9 mouse cellular contexts compared by ENCODE assay signal in the genomic region with DNA sequence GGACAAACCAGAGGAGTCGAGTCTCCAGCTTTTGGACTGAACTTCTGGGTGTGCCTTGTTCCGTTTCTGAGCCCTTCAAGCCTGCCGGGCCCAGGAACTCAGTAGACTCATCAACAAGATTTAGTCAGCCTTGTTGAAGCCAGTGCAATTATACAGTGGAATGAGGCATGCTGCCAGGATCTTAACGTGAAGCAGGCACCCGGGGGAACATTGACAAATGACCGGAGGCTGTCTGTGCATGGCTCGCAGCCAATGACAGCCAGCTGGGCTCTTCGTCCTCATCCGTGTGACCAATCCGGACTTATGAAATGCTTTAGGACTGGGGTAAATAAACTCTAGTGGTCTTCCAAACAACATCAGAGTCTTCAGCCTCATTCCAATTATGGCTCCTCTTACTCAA. TPM values are rescaled to one million over a fixed set of nuclear protein-coding genes. Genes with fewer than 3 reads are reported as not detected.
A peak's percentile ranks its signal among the peaks of the same experiment; 100 is the strongest.
DNase-seq lines count a peak whose midpoint lies in the region; ATAC-seq and TF ChIP-seq lines count a peak whose summit lies in the region.
"Had no signal": no experiment of that assay in that cellular context is flagged by ENCODE, and none has a peak within 500 bp of the region (broad histone marks: within the 10 kb centered on the region; RNA-seq: fewer than 3 reads in every experiment).

No protein-coding gene starts in this region.

- peak; percentile 34 to 85 for DNase-seq in left cerebral cortex, postnatal 10 days (ENCODE audit: extremely low spot score in 1 of 2, low spot score in 2 of 2)
- no peak for DNase-seq in left cerebral cortex, adult 8-10 months (ENCODE audit: low spot score in 2 of 2)
- peak; percentile 86 for DNase-seq in brain, embryonic 14.5 days (ENCODE audit: low read depth)
- DNase-seq in heart, postnatal 14 days: peak; percentile 82 to 84
- peak; percentile 85 to 86 for DNase-seq in kidney, postnatal 36 days
- DNase-seq in MN1 (ENCODE audit: low spot score): no peak
- DNase-seq in embryo, embryonic 10.5 days (ENCODE audit: low spot score): no peak

- no peak overlapping the region for H3K4me2 ChIP-seq in midbrain, embryonic 15.5 days

- TF ChIP-seq POLR2A in brain, embryonic 14.5 days (IDR thresholded peaks at IDR 0.05; ENCODE audit: borderline replicate concordance, extremely low read depth, insufficient read depth, insufficient read length, poor library complexity, severe bottlenecking): no peak

- H3K9me3 ChIP-seq in midbrain, embryonic 15.5 days: no peaks in the 10 kb centered on the region

- H3K36me3 ChIP-seq in midbrain, embryonic 15.5 days (replicated peaks): no peaks in the 10 kb centered on the region

- H3K27ac ChIP-seq in midbrain, embryonic 15.5 days: no peak overlapping the region

- no peak overlapping the region for H3K9ac ChIP-seq in midbrain, embryonic 15.5 days

- ATAC-seq in midbrain, embryonic 15.5 days (replicated peaks): peak; percentile 70

- 60% methylated on average over 10 of the region's 10 CpGs for WGBS in midbrain, embryonic 15.5 days

- H3K4me3 ChIP-seq in midbrain, embryonic 15.5 days: no peak overlapping the region
- H3K4me3 ChIP-seq: myocyte had no signal

- intact Hi-C loops in left cerebral cortex, postnatal 10 days (cut with DNase I): no loop called here
- intact Hi-C loops in heart, postnatal 14 days (cut with DNase I): no loop called here

- no peaks in the 10 kb centered on the region for H3K4me1 ChIP-seq in midbrain, embryonic 15.5 days

- no peak for TF ChIP-seq CTCF in brain, embryonic 14.5 days (IDR thresholded peaks at IDR 0.05; ENCODE audit: borderline replicate concordance, extremely low read depth, insufficient read depth, insufficient read length)

- H3K27me3 ChIP-seq in midbrain, embryonic 15.5 days (replicated peaks): no peaks in the 10 kb centered on the region

RNA-seq across cellular contexts. Expression of gene Adgrf1, which starts 29.0 kb away (rescaled TPM):
- total RNA-seq in left cerebral cortex, postnatal 10 days (2021): not detected
- total RNA-seq in left cerebral cortex, adult 8-10 months (2022): not detected
- 0.04 TPM in 1 of 2 replicates, not detected in the other for polyA plus RNA-seq in brain, embryonic 14.5 days (2012; rRNA removed)
- not detected for total RNA-seq in heart, postnatal 14 days (2021)
- not detected in 2 replicates for polyA plus RNA-seq in midbrain, embryonic 15.5 days (2015; fragmentation: Nextera tagmentation; extraction: Ambion mirVana)
- polyA plus RNA-seq: myocyte had no signal

Comparison
In these comparisons a context has a peak if more than half of its experiments do, and no peak if none do; other contexts are left out.
1. DNase-seq: peak in left cerebral cortex, postnatal 10 days (2 of 2), brain, embryonic 14.5 days (single experiment), heart, postnatal 14 days (2 of 2) and kidney, postnatal 36 days (2 of 2); none in left cerebral cortex, adult 8-10 months (0 of 2), MN1 (single experiment) and embryo, embryonic 10.5 days (single experiment).